Mouse (Mus musculus): ENCODE data around the gene Cadm2.

Cadm2 gene

GRCm38 (mm10) chr16:66651013-66651362, 969.7 kb downstream of the Cadm2 start:
- DNase-seq, result no peak

GRCm38 (mm10) chr16:66650348-66651012, 970.2 kb downstream of the Cadm2 start:
- DNase-seq, result no peak

GRCm38 (mm10) chr16:66647798-66648197, 972.9 kb downstream of the Cadm2 start:
- DNase-seq, result no peak

GRCm38 (mm10) chr16:66643606-66644005, 977.1 kb downstream of the Cadm2 start:
- DNase-seq, result no peak

- DNase-seq, result no peak
These were observed 993.2 kb downstream of the Cadm2 start for GRCm38 (mm10) chr16:66627527-66627926.

- no peak for DNase-seq
These were observed 998.3 kb downstream of the Cadm2 start for GRCm38 (mm10) chr16:66622423-66622822.

GRCm38 (mm10) chr16:66612624-66613023, 1008.1 kb downstream of the Cadm2 start:
- no peak for DNase-seq

All from heart, adult 11 months (tissue).